In genomic region chr19:59399849-59400585, GRCm38 (mm10) we compare ENCODE assay signal across 31 mouse cellular contexts. TPM values are rescaled to one million over a fixed set of nuclear protein-coding genes. Genes with fewer than 3 reads are reported as not detected.
DNase-seq lines count a peak whose midpoint lies in the region; ATAC-seq and TF ChIP-seq lines count a peak whose summit lies in the region.
"Had no signal": no experiment of that assay in that cellular context is flagged by ENCODE, and none has a peak within 500 bp of the region (broad histone marks: within the 10 kb centered on the region; RNA-seq: fewer than 3 reads in every experiment).

No protein-coding gene starts in this region.

- H3K27ac ChIP-seq in kidney, postnatal 0 days = no peak overlapping the region
- no peak overlapping the region for H3K27ac ChIP-seq in cerebellum, adult 2 months (ENCODE audit: insufficient read depth, low read length)
- H3K27ac ChIP-seq: embryonic facial prominence, embryonic 12.5 days; forebrain, embryonic 13.5 days; hindbrain, embryonic 10.5 days; hindbrain, postnatal 0 days; layer of hippocampus, adult 2 months; limb, embryonic 12.5 days; midbrain, embryonic 10.5 days; stomach, embryonic 15.5 days had no signal

- H3K79me2 ChIP-seq in myocyte (ENCODE audit: control insufficient read depth, insufficient read depth) = no peaks in the 10 kb centered on the region

- 7% methylated on average over 11 of the region's 11 CpGs for WGBS in kidney, postnatal 0 days
- WGBS in cerebellum, adult 2 months = 36% methylated on average over 11 of the region's 11 CpGs

- no peak; the same call in 1 of the 2 replicates for ATAC-seq in kidney, postnatal 0 days (replicated peaks; ENCODE audit: low FRiP score, low read depth)
- ATAC-seq in G1E (ENCODE audit: extremely low read depth, insufficient number of reproducible peaks, low FRiP score, poor library complexity, severe bottlenecking) = no peak
- ATAC-seq: forebrain, embryonic 13.5 days; hindbrain, postnatal 0 days; liver, postnatal 0 days; lung, postnatal 0 days; midbrain, embryonic 16.5 days had no signal

- no peaks in the 10 kb centered on the region for H3K36me3 ChIP-seq in kidney, postnatal 0 days (ENCODE audit: insufficient read depth, low read length)
- no peaks in the 10 kb centered on the region for H3K36me3 ChIP-seq in G1E (replicated peaks)
- no peaks in the 10 kb centered on the region for H3K36me3 ChIP-seq in myocyte (ENCODE audit: control insufficient read depth, insufficient read depth)
- H3K36me3 ChIP-seq: embryonic facial prominence, embryonic 12.5 days; heart, embryonic 12.5 days; hindbrain, embryonic 10.5 days; limb, embryonic 12.5 days; midbrain, embryonic 10.5 days; stomach, embryonic 15.5 days had no signal

- H3K27me3 ChIP-seq in kidney, postnatal 0 days (ENCODE audit: insufficient read depth, low read length) = no peaks in the 10 kb centered on the region
- H3K27me3 ChIP-seq in G1E (ENCODE audit: insufficient read depth, low read length) (peaks cover 8% of the 10 kb centered on the region; the same call in 1 of the 2 replicates), myocyte (ENCODE audit: control insufficient read depth, insufficient read depth, insufficient read length) (peaks cover 34% of the 10 kb centered on the region)
- H3K27me3 ChIP-seq in cerebellum, adult 2 months (ENCODE audit: control insufficient read depth, insufficient read depth, low read length) = no peaks in the 10 kb centered on the region
- H3K27me3 ChIP-seq: stomach, embryonic 15.5 days had no signal

- H3ac ChIP-seq in myocyte (ENCODE audit: control insufficient read depth, insufficient read length) = no peak overlapping the region

- no peak for TF ChIP-seq POLR2A in myocyte (IDR thresholded peaks at IDR 0.05; ENCODE audit: insufficient read length, low read depth)
- no peak for TF ChIP-seq POLR2A in cerebellum, adult 2 months (IDR thresholded peaks at IDR 0.05; ENCODE audit: borderline replicate concordance, insufficient read depth, low read length)

- no peak for TF ChIP-seq CTCF in kidney, postnatal 0 days (IDR thresholded peaks at IDR 0.05; ENCODE audit: low read depth)
- TF ChIP-seq CTCF in G1E (IDR thresholded peaks at IDR 0.05; ENCODE audit: low read depth, low read length) = no peak
- no peak for TF ChIP-seq CTCF in cerebellum, adult 2 months (IDR thresholded peaks at IDR 0.05; ENCODE audit: borderline replicate concordance, insufficient read depth, low read depth, low read length)

- 0 out of 2 replicates have a peak overlapping the region, but pooled peaks have one; percentile 13 for H3K4me2 ChIP-seq in kidney, postnatal 0 days (ENCODE audit: low read length)
- H3K4me2 ChIP-seq in myocyte (ENCODE audit: low read depth) = peak overlapping the region; percentile 24
- H3K4me2 ChIP-seq: embryonic facial prominence, embryonic 12.5 days; forebrain, embryonic 13.5 days; heart, embryonic 12.5 days; limb, embryonic 12.5 days; liver, embryonic 11.5 days; stomach, embryonic 15.5 days had no signal

- no peaks in the 10 kb centered on the region for H3K9me3 ChIP-seq in kidney, postnatal 0 days (replicated peaks; ENCODE audit: low read length)
- no peaks in the 10 kb centered on the region for H3K9me3 ChIP-seq in G1E (replicated peaks)
- H3K9me3 ChIP-seq: embryonic facial prominence, embryonic 12.5 days; forebrain, embryonic 13.5 days; heart, embryonic 12.5 days; hindbrain, embryonic 10.5 days; limb, embryonic 12.5 days; midbrain, embryonic 10.5 days; stomach, embryonic 15.5 days had no signal

- H3K9ac ChIP-seq in kidney, postnatal 0 days (ENCODE audit: low read depth, low read length) = no peak overlapping the region
- H3K9ac ChIP-seq: embryonic facial prominence, embryonic 12.5 days; forebrain, embryonic 13.5 days; heart, embryonic 12.5 days; limb, embryonic 12.5 days; liver, postnatal 0 days; stomach, embryonic 15.5 days had no signal

- intact Hi-C loops in gastrocnemius, postnatal 14 days (cut with DNase I; ENCODE audit: low total_unique reads) = no loop called here

- peak; percentile 14 for DNase-seq in gastrocnemius, adult 18-20 months (ENCODE audit: low spot score)
- no peak for DNase-seq in gastrocnemius, postnatal 14 days
- DNase-seq in kidney, postnatal 0 days (ENCODE audit: low spot score) = peak; percentile 47
- DNase-seq in kidney, adult 11 months = no peak
- DNase-seq in G1E (ENCODE audit: low spot score) = no peak
- no peak for DNase-seq in lung, postnatal 25 days (ENCODE audit: low spot score)
- no peak for DNase-seq in cerebellum, adult 2 months
- DNase-seq: adrenal gland, postnatal 36 days; cerebellum, adult 9-11 months; gastrocnemius, postnatal 10 days; heart, adult 18-20 months; heart, postnatal 10 days; kidney, postnatal 10 days; liver, postnatal 0 days; thymus, adult 18-20 months; thymus, postnatal 36 days had no signal

- H3K4me3 ChIP-seq in kidney, postnatal 0 days (replicated peaks; ENCODE audit: low read depth, low read length) = no peak overlapping the region
- peak overlapping the region; percentile 59 for H3K4me3 ChIP-seq in G1E (ENCODE audit: low read depth, low read length)
- H3K4me3 ChIP-seq in myocyte = no peak overlapping the region
- H3K4me3 ChIP-seq in cerebellum, adult 2 months (replicated peaks; ENCODE audit: insufficient read depth, low read depth, low read length) = no peak overlapping the region
- H3K4me3 ChIP-seq: embryonic facial prominence, embryonic 12.5 days; erythroblast, embryonic 14.5 days; forebrain, embryonic 13.5 days; heart, embryonic 12.5 days; hindbrain, embryonic 10.5 days; layer of hippocampus, adult 2 months; limb, embryonic 12.5 days; midbrain, embryonic 10.5 days; stomach, embryonic 15.5 days had no signal

- H3K4me1 ChIP-seq in kidney, postnatal 0 days (replicated peaks; ENCODE audit: insufficient read depth, low read length) = no peaks in the 10 kb centered on the region; the same call in 1 of the 2 replicates
- H3K4me1 ChIP-seq in G1E (ENCODE audit: insufficient read depth, low read depth, low read length) = peaks cover 87% of the 10 kb centered on the region
- no peaks in the 10 kb centered on the region; the same call in 1 of the 2 replicates for H3K4me1 ChIP-seq in cerebellum, adult 2 months (ENCODE audit: control insufficient read depth, insufficient read depth, low read length)
- H3K4me1 ChIP-seq: embryonic facial prominence, embryonic 12.5 days; forebrain, embryonic 13.5 days; heart, embryonic 12.5 days had no signal

TF ChIP-seq in myocyte, 11 proteins besides CTCF, POLR2A, EP300 and RAD21:
- no peak for TF ChIP-seq TCF12 (IDR thresholded peaks at IDR 0.05; ENCODE audit: insufficient read depth, poor library complexity, severe bottlenecking)
- TF ChIP-seq MYOG (IDR thresholded peaks at IDR 0.05; ENCODE audit: control insufficient read depth in 1 of 3, insufficient read depth in 1 of 3, insufficient read length in 2 of 3, low read depth in 2 of 3) = no peak
- TF ChIP-seq E2F4 (IDR thresholded peaks at IDR 0.05; ENCODE audit: insufficient read depth) = no peak
- TF ChIP-seq SRF (IDR thresholded peaks at IDR 0.05; ENCODE audit: control insufficient read depth, insufficient read length, low read depth) = no peak
- no peak for TF ChIP-seq MAX (IDR thresholded peaks at IDR 0.05; ENCODE audit: low read depth)
- no peak for TF ChIP-seq MYOD1 (IDR thresholded peaks at IDR 0.05; ENCODE audit: control insufficient read depth in 1 of 3, insufficient read length in 2 of 3, low read depth in 2 of 3)
- no peak for TF ChIP-seq TCF3 (IDR thresholded peaks at IDR 0.05; ENCODE audit: insufficient read length, low read depth)
- no peak for TF ChIP-seq USF1 (IDR thresholded peaks at IDR 0.05; ENCODE audit: low read depth)
- no peak for TF ChIP-seq POLR2AphosphoS2 (IDR thresholded peaks at IDR 0.05; ENCODE audit: insufficient read length, low read depth)
- TF ChIP-seq CEBPB (IDR thresholded peaks at IDR 0.05; ENCODE audit: insufficient read depth, poor library complexity, severe bottlenecking) = no peak
- TF ChIP-seq REST (IDR thresholded peaks at IDR 0.05; ENCODE audit: insufficient read depth, insufficient read length) = no peak

RNA-seq across cellular contexts. Expression of gene Pdzd8, which starts 54.4 kb away (rescaled TPM):
- 10 to 100 TPM; 14.3 to 16.0 TPM for total RNA-seq in gastrocnemius, adult 18-20 months (2021)
- total RNA-seq in gastrocnemius, postnatal 14 days (2021) = 10 to 100 TPM; 12.9 to 13.3 TPM
- polyA plus RNA-seq in kidney, postnatal 0 days (2015; fragmentation: Nextera tagmentation; extraction: Ambion mirVana) = 8.1 and 8.8 TPM in 2 replicates
- 81.6 and 85.5 TPM in 2 replicates for total RNA-seq in G1E (2014; fragmentation: Nextera tagmentation)
- 35.1 and 40.0 TPM in 2 replicates for total RNA-seq in G1E (2017)
- 15.1 and 17.4 TPM in 2 replicates for polyA plus RNA-seq in G1E (2012)
- polyA plus RNA-seq in myocyte (2012; fragmentation: generic; extraction: Trizol) = 12.2 TPM
- polyA plus RNA-seq in cerebellum, adult 2 months (2012; rRNA removed) = 20.7 and 21.0 TPM in 2 replicates

RNA-seq across cellular contexts. Expression of gene Emx2, which starts 58.2 kb away (rescaled TPM):
- total RNA-seq in gastrocnemius, adult 18-20 months (2021) = 1 to 10 TPM; 1.1 to 1.3 TPM
- total RNA-seq in gastrocnemius, postnatal 14 days (2021) = 1 to 10 TPM in 1 of 2 experiments, under 1 TPM in 1; 0.66 to 1.2 TPM
- polyA plus RNA-seq in kidney, postnatal 0 days (2015; fragmentation: Nextera tagmentation; extraction: Ambion mirVana) = 24.2 and 25.4 TPM in 2 replicates
- 4.7 TPM in 1 of 2 replicates, not detected in the other for total RNA-seq in G1E (2014; fragmentation: Nextera tagmentation)
- total RNA-seq in G1E (2017) = 0.23 TPM in 1 of 2 replicates, not detected in the other
- polyA plus RNA-seq in G1E (2012) = not detected in 2 replicates
- not detected for polyA plus RNA-seq in myocyte (2012; fragmentation: generic; extraction: Trizol)
- polyA plus RNA-seq in cerebellum, adult 2 months (2012; rRNA removed) = 0.07 and 0.13 TPM in 2 replicates
- total RNA-seq: heart, postnatal 10 days had no signal
- polyA plus RNA-seq: erythroblast, embryonic 14.5 days; heart, embryonic 12.5 days; liver, postnatal 0 days; lung, postnatal 0 days; neural tube, embryonic 14.5 days had no signal

Comparison
In these comparisons a context has a peak if more than half of its experiments do, and no peak if none do; other contexts are left out.
1. DNase-seq: peak in gastrocnemius, adult 18-20 months (single experiment) and kidney, postnatal 0 days (single experiment); none in gastrocnemius, postnatal 14 days (single experiment), kidney, adult 11 months (single experiment), G1E (single experiment), lung, postnatal 25 days (single experiment) and cerebellum, adult 2 months (0 of 2).
2. RNA of gene Emx2, which starts 58.2 kb away (polyA plus RNA-seq): 24.2 to 25.4 TPM in kidney, postnatal 0 days; 0.07 to 0.13 TPM in cerebellum, adult 2 months, not detected in myocyte (single experiment) and not detected in G1E; every median in the first group is over 10 times any median in the second.